Mouse (Mus musculus) cerebellum, adult 11 months (tissue): ENCODE data around the gene F3.
A peak's percentile ranks its signal among the peaks of the same experiment; 100 is the strongest.

Source experiments
- DNase-seq: peaks from one replicate; pipeline ENCODE4 v3.0.0; 2022

The F3 gene

GRCm38 (mm10) chr3:121722971-121723844 is at the start of gene F3:
TSS of gene F3 (plus strand) at chr3:121723537.
- DNase-seq, result peak; percentile 74

DNA sequence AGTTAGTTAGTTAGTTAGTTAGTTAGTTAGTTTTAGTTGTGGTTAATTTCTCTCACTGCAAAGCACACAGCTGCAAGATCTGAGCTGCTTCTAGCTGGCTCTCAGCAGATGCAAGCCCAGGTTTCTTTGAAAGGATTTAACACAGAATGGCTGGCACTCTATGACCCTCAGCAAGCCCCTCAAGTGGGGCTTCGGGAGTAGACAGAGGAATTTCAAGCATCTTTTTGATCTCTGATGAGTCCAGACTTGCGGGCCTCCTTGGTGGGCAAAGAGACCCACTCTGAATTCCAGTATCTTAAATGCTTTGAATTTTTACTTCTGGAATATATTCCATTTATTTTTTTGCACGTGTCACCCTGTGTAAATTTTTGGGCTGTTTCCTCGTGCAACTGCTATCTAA is 44.4 kb upstream of the F3 start:
- no peak for DNase-seq

DNA sequence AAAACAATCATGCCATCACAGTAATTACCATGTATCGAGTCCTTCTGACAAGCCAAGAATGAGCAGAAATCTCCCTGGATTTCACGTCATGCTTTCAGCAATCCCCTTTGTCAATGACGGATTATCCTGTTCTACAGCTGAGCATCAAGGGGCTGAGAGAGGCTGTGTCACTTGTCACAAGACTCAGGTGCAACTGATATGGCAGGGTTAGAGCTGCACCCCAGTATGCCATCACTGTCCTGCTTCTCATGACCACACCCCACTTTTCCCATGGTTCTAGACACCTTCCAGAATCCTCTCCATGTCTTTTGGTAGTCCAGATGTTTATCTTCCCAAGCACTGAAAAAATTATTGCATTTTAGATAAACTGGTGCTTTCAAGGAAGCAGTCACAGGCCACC is 43.9 kb upstream of the F3 start:
- DNase-seq, result no peak

GRCm38 (mm10) chr3:121680187-121680586 is 43.1 kb upstream of the F3 start:
- DNase-seq, result no peak

DNA sequence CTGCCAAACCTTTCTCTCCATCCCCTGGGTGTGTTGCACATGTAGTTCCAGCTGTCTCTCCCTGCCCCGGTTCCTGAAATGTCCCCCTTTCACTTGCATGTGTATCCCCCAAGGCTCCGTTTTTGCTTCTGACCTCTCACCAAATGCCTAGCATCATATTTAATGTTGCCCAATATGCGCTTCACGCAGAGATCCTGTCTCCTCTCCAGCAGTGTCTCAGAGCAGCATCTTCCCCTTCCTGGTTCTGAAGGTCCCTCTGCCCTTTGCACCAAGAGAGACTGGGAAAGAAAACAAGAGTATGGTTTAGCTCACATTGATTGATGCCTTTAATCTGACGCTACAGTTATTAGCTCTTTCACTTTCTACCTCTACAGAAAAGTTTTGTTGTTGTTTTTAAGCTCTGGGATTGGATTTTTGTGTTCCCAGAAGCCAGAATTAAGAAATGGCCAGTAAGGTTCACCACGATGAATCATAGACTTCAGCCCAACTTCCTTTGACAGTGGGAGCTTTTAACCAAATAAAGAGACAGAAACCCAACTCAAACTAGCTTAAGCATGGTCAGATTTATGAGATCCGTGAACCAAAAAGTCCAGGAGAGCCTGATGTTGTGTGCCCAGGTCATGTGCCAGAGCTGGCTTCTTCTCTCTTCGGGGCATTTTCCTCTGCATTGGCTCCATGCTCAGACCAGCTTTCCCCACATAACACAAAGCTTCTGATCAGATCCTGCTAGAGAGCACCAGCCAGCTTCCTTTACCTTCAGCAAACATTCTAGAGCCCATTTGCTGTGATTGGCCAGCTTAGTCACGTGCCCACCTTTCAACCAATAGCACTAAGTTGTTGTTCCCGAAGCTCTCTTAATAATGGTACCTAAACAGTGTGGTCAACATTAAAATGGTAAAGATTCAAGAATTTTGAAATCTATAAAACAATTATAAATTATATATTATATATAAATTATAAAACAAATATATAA is 40.6 kb upstream of the F3 start:
- DNase-seq, result no peak

GRCm38 (mm10) chr3:121684552-121684951 is 38.8 kb upstream of the F3 start:
- no peak for DNase-seq

DNA sequence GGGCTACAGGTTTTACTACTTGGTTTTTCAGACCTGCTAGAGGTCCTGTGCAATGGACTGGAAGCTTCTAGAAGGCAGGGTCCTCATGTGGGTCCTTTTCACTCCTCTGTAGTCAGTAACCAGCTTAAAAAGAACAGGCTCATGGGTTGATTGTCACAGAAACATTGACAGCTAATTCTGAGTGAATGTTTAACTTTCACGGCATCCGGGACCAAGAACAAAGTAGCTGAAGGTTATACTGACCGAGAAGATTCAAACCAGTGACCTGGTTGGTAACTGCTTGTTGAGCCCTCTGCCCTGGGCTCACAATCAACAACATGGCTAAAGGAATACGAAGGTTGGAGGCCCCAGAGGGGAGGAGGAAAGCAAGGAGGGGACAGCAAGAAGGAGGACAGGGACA is 38.4 kb upstream of the F3 start:
- no peak for DNase-seq

GRCm38 (mm10) chr3:121685985-121686384 is 37.4 kb upstream of the F3 start:
- no peak for DNase-seq

- DNase-seq, result no peak
These were observed 36.9 kb upstream of the F3 start for GRCm38 (mm10) chr3:121686408-121686911.

DNA sequence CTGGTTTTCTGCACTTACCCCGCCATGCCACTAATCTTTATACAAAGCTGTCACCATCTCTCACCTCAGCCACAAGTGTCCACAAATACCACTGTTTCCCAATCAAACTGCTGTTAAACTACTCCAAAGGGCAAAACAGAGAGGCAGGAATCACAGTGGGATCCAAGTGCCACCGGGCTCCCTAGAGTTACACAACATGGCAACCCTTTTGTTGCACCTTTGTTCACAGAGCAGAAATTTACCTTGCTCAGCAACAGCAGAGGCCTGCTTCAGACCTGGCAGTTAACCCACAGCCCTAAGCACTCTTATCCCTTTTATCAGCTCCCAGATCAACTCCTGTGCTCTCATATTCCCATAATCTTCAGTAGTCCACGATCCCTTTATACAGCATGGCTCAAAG is 35.6 kb upstream of the F3 start:
- DNase-seq, result no peak

- DNase-seq, result no peak
These were observed 34.3 kb upstream of the F3 start for GRCm38 (mm10) chr3:121689029-121689428.

DNA sequence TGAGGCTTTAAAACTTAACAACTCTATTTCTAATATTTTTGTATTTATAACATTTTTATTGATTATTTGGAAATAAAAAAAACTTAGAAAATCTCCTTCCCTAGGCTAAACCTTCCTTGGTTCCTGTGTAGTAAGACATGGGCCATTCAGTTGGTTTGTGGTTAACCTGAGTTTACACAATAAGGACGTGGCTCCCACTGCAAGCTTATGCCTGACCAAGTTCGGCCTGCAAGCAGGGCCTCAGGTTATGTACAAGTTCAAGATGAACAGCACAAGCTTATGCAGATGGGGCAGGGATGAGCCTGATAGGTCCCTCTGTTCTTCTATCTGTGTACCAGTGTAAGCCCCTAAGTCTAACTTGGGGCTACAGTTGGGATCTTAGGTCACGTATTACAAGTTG is 33.6 kb upstream of the F3 start:
- no peak for DNase-seq

GRCm38 (mm10) chr3:121693001-121693730 is 30.2 kb upstream of the F3 start:
- no peak for DNase-seq

- no peak for DNase-seq
These were observed 29.6 kb upstream of the F3 start for GRCm38 (mm10) chr3:121693746-121694145.

DNA sequence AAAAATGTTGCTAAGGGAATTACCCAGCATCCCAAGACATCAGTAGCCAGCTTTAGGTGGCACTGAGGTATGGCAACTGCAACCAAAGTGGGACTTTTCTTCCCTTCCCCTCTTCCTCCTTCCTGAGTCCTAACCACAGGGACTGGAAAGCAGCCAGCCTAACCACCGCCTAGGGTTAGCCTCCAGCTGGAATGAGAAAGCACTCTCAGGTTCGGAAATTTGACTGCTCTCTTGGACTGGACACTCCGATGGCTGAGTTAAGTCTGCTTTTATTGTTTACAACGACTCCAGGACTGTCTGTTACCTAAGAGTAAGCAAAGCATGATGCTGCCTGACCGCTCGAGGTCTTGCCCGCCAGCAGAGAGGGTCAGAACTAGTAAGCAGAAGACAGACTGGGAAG is 26.2 kb upstream of the F3 start:
- no peak for DNase-seq

DNA sequence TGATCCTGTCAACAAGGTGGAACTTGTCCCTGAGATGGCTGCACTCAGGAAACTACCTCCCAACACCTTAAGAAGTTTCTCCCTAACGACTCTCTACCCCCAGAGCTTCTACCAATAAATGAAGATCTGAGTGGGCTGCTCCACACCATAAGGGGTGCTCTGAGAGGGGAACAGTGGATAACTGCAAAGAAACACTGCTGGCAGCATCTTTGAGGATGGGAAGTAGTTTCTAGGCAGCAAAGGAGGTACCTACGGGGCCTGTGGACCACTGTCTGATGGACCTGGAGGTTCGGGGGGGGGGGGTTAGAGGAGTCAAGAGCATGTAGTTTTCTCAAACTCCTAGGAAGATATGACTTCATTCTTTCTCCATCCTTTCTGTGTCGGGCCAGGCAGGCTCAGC is 23.9 kb upstream of the F3 start:
- no peak for DNase-seq

DNA sequence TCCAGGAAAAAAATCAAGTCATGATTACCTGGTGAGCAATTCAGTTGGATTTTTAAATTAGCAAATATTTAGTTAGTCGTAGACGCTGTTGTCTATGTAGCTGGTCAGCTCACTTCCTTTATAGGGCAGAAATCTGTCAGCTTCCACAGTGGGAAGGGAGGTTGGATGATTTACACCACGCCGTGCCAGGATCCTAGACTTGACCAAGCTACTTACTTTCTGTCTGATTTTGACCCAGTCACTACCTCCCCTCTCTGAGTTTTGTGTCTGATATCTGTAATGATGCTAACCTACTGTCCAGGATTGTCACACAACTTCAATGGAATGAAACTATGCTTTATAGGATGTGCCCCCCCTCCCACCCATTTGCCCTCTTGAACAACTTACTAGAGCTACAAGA is 23.5 kb upstream of the F3 start:
- no peak for DNase-seq

DNA sequence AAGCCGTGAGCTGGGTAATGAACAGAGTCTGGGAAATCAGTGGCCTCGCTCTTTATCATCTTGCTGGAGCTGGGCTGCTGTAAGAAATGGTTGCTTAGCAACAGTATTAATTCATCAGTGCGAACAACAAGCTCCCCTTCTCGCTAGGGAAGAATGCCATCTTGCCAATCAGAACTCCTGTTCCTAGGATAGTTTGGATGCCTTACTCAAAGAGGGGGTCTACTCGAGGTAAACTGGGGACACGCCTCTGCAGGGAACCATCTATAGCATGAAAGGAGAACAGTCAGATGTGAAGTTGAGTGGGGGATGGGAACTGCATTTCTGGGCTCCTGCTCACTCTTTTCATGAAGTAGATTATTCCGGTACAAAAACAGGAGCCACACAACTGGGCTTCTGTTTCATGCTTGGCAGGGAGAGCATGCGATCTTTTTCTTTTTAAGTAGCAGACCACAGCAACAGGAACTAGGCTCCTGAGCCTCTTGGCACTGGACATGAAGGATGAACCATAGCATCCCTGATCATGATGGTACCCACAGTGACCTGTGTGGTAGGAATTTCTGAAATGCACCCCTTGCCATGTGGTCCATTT is 22.9 kb upstream of the F3 start:
- no peak for DNase-seq

DNA sequence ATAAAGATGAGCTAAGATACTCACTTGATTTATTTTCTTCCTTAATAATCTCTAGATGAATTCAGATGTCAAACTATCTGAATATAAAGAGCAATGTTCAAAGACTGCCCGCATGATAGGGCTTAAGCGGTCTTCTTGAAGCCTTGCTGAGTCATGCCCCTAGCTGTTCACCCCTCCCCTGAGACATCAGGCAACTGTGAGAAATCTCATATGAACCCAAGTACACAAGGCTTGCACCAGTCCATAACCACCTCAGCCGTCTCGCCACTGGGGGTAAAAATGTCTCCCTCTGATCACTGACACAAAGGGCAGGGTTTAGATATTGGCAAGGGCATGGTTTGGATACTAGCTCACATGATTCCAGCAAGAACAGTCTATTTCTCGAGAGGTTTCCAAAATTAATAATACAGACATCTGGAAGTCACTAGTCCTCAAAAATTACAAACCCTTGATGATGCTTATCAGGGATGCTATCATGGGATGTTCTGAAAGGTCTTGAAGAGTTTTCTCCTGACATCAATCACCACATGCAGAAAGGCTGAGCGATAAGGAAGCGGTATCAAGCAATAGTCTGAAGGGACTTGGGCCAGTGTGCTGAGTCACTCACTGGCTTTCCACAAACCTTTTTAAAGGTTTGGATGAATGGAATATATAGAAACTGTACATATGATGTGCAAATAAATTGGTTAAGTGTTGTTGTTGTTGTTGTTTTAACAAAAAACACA is 20.0 kb upstream of the F3 start:
- DNase-seq, result no peak

- DNase-seq, result no peak
These were observed 19.5 kb upstream of the F3 start for GRCm38 (mm10) chr3:121703880-121704243.

- no peak for DNase-seq
These were observed 17.2 kb upstream of the F3 start for GRCm38 (mm10) chr3:121706087-121706486.

DNA sequence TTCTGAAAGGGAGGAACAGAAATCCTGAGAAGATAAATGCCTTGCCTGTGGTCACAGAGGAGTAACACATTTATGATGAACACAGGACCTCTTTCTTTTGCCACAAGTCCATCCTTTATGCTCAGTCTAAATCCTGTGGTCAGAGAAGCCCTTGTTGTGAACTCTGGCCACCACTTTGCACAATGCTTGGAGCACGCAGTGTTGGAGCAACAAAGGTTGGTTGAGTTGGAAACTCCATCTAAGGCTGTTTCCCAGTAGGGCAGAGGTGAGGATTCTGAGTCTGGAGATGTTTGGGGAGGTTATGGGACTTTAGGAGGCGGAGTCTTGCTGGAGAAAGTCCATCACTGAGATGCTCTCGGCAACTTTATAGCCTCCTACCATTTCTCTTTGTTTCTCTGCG is 16.2 kb upstream of the F3 start:
- DNase-seq, result no peak
